Mouse (Mus musculus) heart, adult 9 months (tissue): ENCODE results near the gene Psmd1.
"Not testable (repeated sequence)": the region's sequence is repeated elsewhere in the genome, so short reads cannot be mapped to it uniquely, and the experiment has no call there.

ENCODE experiments used
- DNase-seq, 2 experiments: peaks; one replicate each; pipeline ENCODE4 v3.0.0; 2022; ENCODE audit warnings: low spot score in 2 of 2

Gene Psmd1

GRCm38 (mm10) chr1:86064271-86064991, at the start of gene Psmd1:
Gene Psmd1 (plus strand): TSS chr1:86064387.
- DNase-seq, result peak; percentile 82 to 88

- not testable (repeated sequence) for DNase-seq
These were observed 48.4 kb upstream of the Psmd1 start for GRCm38 (mm10) chr1:86015758-86016157.

GRCm38 (mm10) chr1:86016516-86016915, 47.7 kb upstream of the Psmd1 start, which contains the start of gene Spata3:
Gene Spata3 (plus strand): TSS chr1:86016816.
- no peak for DNase-seq

- no peak for DNase-seq
These were observed 45.7 kb upstream of the Psmd1 start for GRCm38 (mm10) chr1:86018235-86019055.

GRCm38 (mm10) chr1:86021365-86021989, 42.7 kb upstream of the Psmd1 start:
- no peak for DNase-seq

- no peak for DNase-seq
These were observed 31.8 kb upstream of the Psmd1 start for GRCm38 (mm10) chr1:86032273-86032987.

- DNase-seq, result peak; percentile 43 to 69
These were observed 25.8 kb upstream of the Psmd1 start for GRCm38 (mm10) chr1:86038191-86038951.

GRCm38 (mm10) chr1:86040131-86040530, 24.1 kb upstream of the Psmd1 start:
- no peak for DNase-seq

- no peak for DNase-seq
These were observed 23.4 kb upstream of the Psmd1 start for GRCm38 (mm10) chr1:86040817-86041216.

- DNase-seq, result no peak
These were observed 19.1 kb upstream of the Psmd1 start for GRCm38 (mm10) chr1:86045056-86045455.

GRCm38 (mm10) chr1:86045848-86046805, 18.1 kb upstream of the Psmd1 start, which contains the start of gene 2810459M11Rik:
Gene 2810459M11Rik (plus strand): TSS chr1:86045863.
- no peak for DNase-seq

GRCm38 (mm10) chr1:86046833-86047563, 17.2 kb upstream of the Psmd1 start:
- DNase-seq, result no peak

- no peak for DNase-seq
These were observed 16.0 kb upstream of the Psmd1 start for GRCm38 (mm10) chr1:86048231-86048630.

GRCm38 (mm10) chr1:86048744-86049143, 15.4 kb upstream of the Psmd1 start:
- no peak for DNase-seq

GRCm38 (mm10) chr1:86053198-86053921, 10.8 kb upstream of the Psmd1 start:
- peak in 1 of 2 experiments; percentile 72 for DNase-seq

- DNase-seq, result no peak
These were observed 9.2 kb upstream of the Psmd1 start for GRCm38 (mm10) chr1:86054943-86055342.

GRCm38 (mm10) chr1:86056284-86056683, 7.9 kb upstream of the Psmd1 start:
- no peak for DNase-seq
